Mouse (Mus musculus) ES-E14 (cell line): Measurements from ENCODE around the gene Arl4c. TPM values are rescaled to one million over a fixed set of nuclear protein-coding genes. Genes with fewer than 3 reads are reported as not detected.

Experiments
- DNase-seq: peaks from one replicate; pipeline ENCODE4 v3.0.0-alpha.2; 2013; ENCODE audit warnings: low read depth, low spot score
- H3K27ac ChIP-seq: 2 replicates; pipeline ENCODE4 v1.5.1; 2012; ENCODE audit warnings: low read depth, mild to moderate bottlenecking, low read length, moderate library complexity, mixed read lengths; ENCODE audit not compliant: poor library complexity, insufficient read depth, severe bottlenecking
- H3K36me3 ChIP-seq: 2 replicates; pipeline ENCODE4 v1.6.1; 2012; ENCODE audit warnings: mild to moderate bottlenecking, low read length, moderate library complexity, mixed read lengths; ENCODE audit not compliant: control insufficient read depth, poor library complexity, insufficient read depth, severe bottlenecking
- H3K4me1 ChIP-seq, 2 experiments: fragments of 150-350 bp in 1 of 2; sonication (generic) in 1 of 2; 2 replicates each; pipeline ENCODE4 v1.6.1; 2012; ENCODE audit warnings: low read length in 2 of 2, mild to moderate bottlenecking in 1 of 2, mixed read lengths in 1 of 2; ENCODE audit not compliant: control insufficient read depth in 2 of 2, insufficient read depth in 2 of 2, poor library complexity in 1 of 2
- H3K4me3 ChIP-seq, 2 experiments: fragments of 150-350 bp in 1 of 2; sonication (generic) in 1 of 2; 2 replicates each; pipeline ENCODE4 v1.5.1; 2012; ENCODE audit warnings: low read length in 2 of 2, low read depth in 1 of 2, mild to moderate bottlenecking in 1 of 2, mixed read lengths in 1 of 2; ENCODE audit not compliant: insufficient read depth in 1 of 2, poor library complexity in 1 of 2, severe bottlenecking in 1 of 2
- H3K9ac ChIP-seq: 2 replicates; pipeline ENCODE4 v1.6.1; 2012; ENCODE audit warnings: low read depth, mild to moderate bottlenecking, low read length, mixed read lengths; ENCODE audit not compliant: poor library complexity, insufficient read depth, severe bottlenecking
- H3K9me3 ChIP-seq: fragments of 150-350 bp; sonication (generic); 2 replicates; pipeline ENCODE4 v1.6.1; 2012; ENCODE audit warnings: low read depth, mild to moderate bottlenecking, low read length; ENCODE audit not compliant: control insufficient read depth, insufficient read depth
- CHD2 ChIP-seq: IDR thresholded peaks from 2 replicates; pipeline ENCODE4 v1.6.1; 2014; ENCODE audit warnings: mild to moderate bottlenecking, low read depth, low read length, inconsistent platforms
- HCFC1 ChIP-seq: IDR thresholded peaks from 2 replicates; pipeline ENCODE4 v1.6.1; 2012; ENCODE audit warnings: low read length, inconsistent platforms, borderline replicate concordance; ENCODE audit not compliant: insufficient read depth
- MAFK ChIP-seq: IDR thresholded peaks from 2 replicates; pipeline ENCODE4 v1.6.1; 2014; ENCODE audit warnings: mild to moderate bottlenecking, low read depth, low read length, inconsistent platforms; ENCODE audit not compliant: insufficient read depth
- ZC3H11A ChIP-seq: IDR thresholded peaks from 2 replicates; pipeline ENCODE4 v1.6.1; 2012; ENCODE audit warnings: low read depth, mild to moderate bottlenecking, inconsistent platforms, low read length, borderline replicate concordance
- ZNF384 ChIP-seq: IDR thresholded peaks from 2 replicates; pipeline ENCODE4 v1.6.1; 2012; ENCODE audit warnings: low read depth, low read length, inconsistent platforms
- in situ Hi-C, 2 experiments: fragments of 600-800 bp; cut with MboI; formaldehyde crosslinking; loops; one replicate each; pipeline ENCODE4 v1.15.1; 2025; ENCODE audit warnings: low sequenced_read_pairs in 2 of 2, inconsistent platforms in 1 of 2; ENCODE audit not compliant: unreplicated experiment in 2 of 2
- total RNA-seq: library from RNA; depleted of rRNA; stranded (reverse); fragments of 300-350 nt; gene quantifications from 2 replicates; pipeline ENCODE4 v1.2.3, GENCODE M21; 2012

Arl4c gene
- total RNA-seq, 1 experiment: 37.7 TPM

DNA sequence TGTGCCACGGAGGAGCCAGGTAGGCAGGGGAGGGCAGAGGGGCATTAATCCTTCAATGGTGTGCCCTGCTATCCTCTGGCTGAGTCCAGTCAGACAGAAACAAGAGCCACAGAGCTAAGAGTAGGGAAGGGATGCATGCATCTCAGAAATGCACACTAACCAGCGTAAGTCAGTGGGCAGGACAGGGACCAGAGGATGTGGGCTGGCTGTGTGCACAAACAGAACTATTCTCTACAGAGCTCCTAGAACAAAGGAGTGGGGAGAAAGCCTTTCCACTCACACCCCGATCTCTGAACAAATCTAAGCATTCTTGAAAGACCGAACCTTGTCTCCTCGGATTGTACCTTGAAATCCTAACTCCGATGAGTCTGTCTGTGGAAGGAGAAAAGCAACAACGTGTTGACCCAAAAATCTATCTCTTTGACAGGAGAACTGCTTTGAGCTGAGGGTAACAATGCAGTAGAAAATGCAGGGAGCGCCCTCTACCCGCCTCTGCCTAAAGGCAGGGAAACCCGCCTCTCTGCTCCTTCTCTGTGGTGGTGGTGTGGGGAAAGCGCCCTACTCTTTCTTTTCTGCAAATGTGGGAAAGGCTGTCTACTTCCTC, 18.7 kb upstream of the Arl4c start:
- Histone ChIP-seq H3K9ac (no peak overlapping the region), H3K36me3 (no peaks in the 10 kb centered on the region), H3K9me3 (no peaks in the 10 kb centered on the region), H3K27ac (no peak overlapping the region), H3K4me1 (no peaks in the 10 kb centered on the region), H3K4me3 (no peak overlapping the region)
- in situ Hi-C loops: loop anchor here in 1 of 2 experiments (25.0 kb wide), 1 partner anchor 283 kb away; no protein-coding TSS in a partner anchor
- no peak for DNase-seq
- TF ChIP-seq MAFK: no peak
- TF ChIP-seq HCFC1: no peak
- no peak for TF ChIP-seq CHD2
- no peak for TF ChIP-seq ZNF384
- TF ChIP-seq ZC3H11A: no peak

DNA sequence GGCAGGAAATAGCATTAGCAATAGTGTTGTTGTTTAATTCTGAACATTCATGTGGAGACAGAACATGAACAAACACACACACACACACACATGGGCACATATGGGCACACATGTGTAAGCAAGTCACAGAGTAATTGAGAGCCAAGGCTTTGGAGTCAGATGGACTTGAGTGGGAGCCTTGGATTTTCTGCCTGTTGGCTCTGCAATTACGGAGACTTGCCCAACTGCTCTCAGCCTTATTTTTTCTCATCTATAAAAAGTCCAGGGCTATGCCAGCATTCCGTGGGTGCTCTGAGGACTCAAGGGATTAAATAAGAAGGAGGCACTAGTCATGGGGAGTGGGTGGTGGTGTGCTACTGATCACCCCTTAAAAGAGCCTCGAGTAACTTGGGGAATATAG, 16.5 kb upstream of the Arl4c start:
- Histone ChIP-seq H3K9me3 (no peaks in the 10 kb centered on the region), H3K9ac (no peak overlapping the region), H3K4me3 (no peak overlapping the region), H3K27ac (no peak overlapping the region), H3K4me1 (no peaks in the 10 kb centered on the region), H3K36me3 (no peaks in the 10 kb centered on the region)
- in situ Hi-C loops: loop anchor here (10.0 to 25.0 kb wide), 2 partner anchors 281 to 294 kb away; no protein-coding TSS in a partner anchor
- TF ChIP-seq MAFK (no peak), HCFC1 (no peak), ZC3H11A (no peak), ZNF384 (no peak), CHD2 (no peak)
- DNase-seq: no peak

DNA sequence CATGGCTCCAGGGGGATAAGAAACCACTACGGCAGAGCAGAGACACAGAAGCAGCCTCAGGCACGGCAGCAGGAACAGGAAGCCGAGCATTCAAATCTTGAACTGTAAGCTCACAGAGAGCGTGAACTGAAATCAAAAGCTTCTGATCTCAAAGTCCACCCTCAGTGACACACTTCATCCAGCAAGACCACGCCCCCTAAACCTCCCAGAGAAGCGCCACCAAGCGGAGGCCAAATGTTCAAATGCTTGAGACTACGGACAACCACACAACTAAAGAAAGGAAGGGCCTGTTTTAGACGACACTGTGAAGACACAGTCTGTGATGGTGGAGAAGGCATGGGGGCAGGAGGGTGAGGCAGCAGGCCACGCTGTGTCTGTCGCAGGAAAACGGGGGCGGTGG, 15.7 kb upstream of the Arl4c start:
- Histone ChIP-seq H3K27ac (no peak overlapping the region), H3K9ac (no peak overlapping the region), H3K36me3 (no peaks in the 10 kb centered on the region), H3K4me1 (no peaks in the 10 kb centered on the region), H3K9me3 (no peaks in the 10 kb centered on the region), H3K4me3 (no peak overlapping the region)
- TF ChIP-seq ZC3H11A (no peak), MAFK (no peak), HCFC1 (no peak), ZNF384 (no peak), CHD2 (no peak)
- in situ Hi-C loops: loop anchor here (10.0 to 25.0 kb wide), 2 partner anchors 280 to 293 kb away; no protein-coding TSS in a partner anchor
- DNase-seq: no peak

DNA sequence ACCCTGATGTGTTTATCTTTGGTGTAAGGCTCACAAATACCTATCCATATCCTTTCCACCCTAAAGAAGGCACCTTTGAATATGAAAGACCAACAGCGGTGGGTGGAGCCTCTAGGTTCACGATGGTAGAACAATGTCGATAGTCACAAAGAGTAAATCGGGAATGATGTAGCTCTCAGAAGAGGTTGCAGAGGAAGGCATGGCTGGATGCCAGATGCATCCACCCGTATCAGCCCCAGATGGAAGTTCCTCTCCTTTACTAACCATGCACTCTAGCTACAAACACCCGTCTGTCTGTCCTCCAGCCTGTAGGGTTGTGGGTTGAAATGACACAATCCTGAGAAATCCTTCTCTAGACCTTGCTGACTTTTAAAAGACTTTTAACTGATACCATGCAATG, 10.0 kb upstream of the Arl4c start:
- no peak overlapping the region for H3K4me3 ChIP-seq
- no peak overlapping the region for H3K9ac ChIP-seq
- TF ChIP-seq ZC3H11A (no peak), CHD2 (no peak), ZNF384 (no peak), HCFC1 (no peak), MAFK (no peak)
- H3K36me3 ChIP-seq: no peaks in the 10 kb centered on the region
- in situ Hi-C loops: loop anchor here (10.0 to 25.0 kb wide), 2 partner anchors 275 to 287 kb away; no protein-coding TSS in a partner anchor
- no peak overlapping the region for H3K27ac ChIP-seq
- H3K9me3 ChIP-seq: no peaks in the 10 kb centered on the region
- no peaks in the 10 kb centered on the region for H3K4me1 ChIP-seq
- DNase-seq: no peak

- Histone ChIP-seq H3K9ac (no peak overlapping the region), H3K36me3 (no peaks in the 10 kb centered on the region), H3K4me3 (no peak overlapping the region), H3K4me1 (peaks cover 0 to 5% of the 10 kb centered on the region in 2 experiments; a peak in 1 of 4 replicates), H3K9me3 (no peaks in the 10 kb centered on the region), H3K27ac (no peak overlapping the region)
- no peak for TF ChIP-seq MAFK
- TF ChIP-seq ZNF384: no peak
- no peak for TF ChIP-seq ZC3H11A
- no peak for TF ChIP-seq HCFC1
- TF ChIP-seq CHD2: no peak
- in situ Hi-C loops: loop anchor here (10.0 to 25.0 kb wide), 3 partner anchors 144 to 271 kb away; no protein-coding TSS in a partner anchor
- no peak for DNase-seq
Measured at GRCm38 (mm10) chr1:88708646-88709305, 6.8 kb upstream of the Arl4c start.
